Mouse (Mus musculus) ES-Bruce4 (cell line): ENCODE data around the gene Actr8.

ENCODE experiments used
- CTCF ChIP-seq: IDR thresholded peaks from one replicate; pipeline ENCODE4 v1.8.1; 2011; ENCODE audit warnings: low read depth, low read length
- EP300 ChIP-seq: IDR thresholded peaks from 2 replicates; pipeline ENCODE4 v1.6.1; 2011; ENCODE audit warnings: low read depth, low read length; ENCODE audit not compliant: insufficient read depth
- POLR2A ChIP-seq: IDR thresholded peaks from one replicate; pipeline ENCODE4 v1.8.1; 2011; ENCODE audit warnings: low read length; ENCODE audit not compliant: insufficient read depth

DNA sequence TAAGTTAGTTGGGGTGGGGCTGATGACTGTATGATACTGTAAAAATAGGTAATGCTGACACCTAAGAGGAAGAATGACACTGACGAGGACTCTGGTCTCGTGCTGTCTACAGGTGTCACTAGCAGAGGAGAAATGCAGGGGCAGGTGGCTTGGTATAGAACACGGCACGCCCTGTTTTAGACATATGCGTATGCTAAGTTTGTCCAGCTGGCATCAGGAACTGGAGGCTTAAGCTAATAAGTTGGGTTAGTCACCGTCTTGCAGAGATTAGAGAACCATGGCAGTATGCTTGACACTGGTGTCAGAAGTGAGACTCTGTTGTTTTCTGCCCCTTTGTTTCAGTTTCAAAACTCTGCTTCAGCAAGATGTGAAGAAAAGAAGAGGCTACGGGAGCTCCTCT is 6.7 kb upstream of the Actr8 start:
- TF ChIP-seq CTCF = no peak
- no peak for TF ChIP-seq POLR2A
- TF ChIP-seq EP300 = no peak
